Mouse (Mus musculus) cortical plate, adult 2 months (tissue): Measurements from ENCODE around the gene Celsr2. TPM values are rescaled to one million over a fixed set of nuclear protein-coding genes. Genes with fewer than 3 reads are reported as not detected.

ENCODE experiments used
- H3K27ac ChIP-seq: fragments of 200-500 bp; 2 replicates; pipeline ENCODE4 v1.5.1; 2012; ENCODE audit warnings: low read length, control low read depth, inconsistent platforms; ENCODE audit not compliant: insufficient read depth
- H3K4me1 ChIP-seq: fragments of 200-500 bp; 2 replicates; pipeline ENCODE4 v1.6.1; 2011; ENCODE audit warnings: low read length; ENCODE audit not compliant: control insufficient read depth, insufficient read depth
- H3K4me3 ChIP-seq: fragments of 200-500 bp; 2 replicates; pipeline ENCODE4 v1.5.1; 2011; ENCODE audit warnings: mild to moderate bottlenecking, low read length, control low read depth; ENCODE audit not compliant: insufficient read depth
- CTCF ChIP-seq: fragments of 200-500 bp; IDR thresholded peaks from 2 replicates; pipeline ENCODE4 v1.5.1; 2011; ENCODE audit warnings: mild to moderate bottlenecking, control low read depth, low read length; ENCODE audit not compliant: insufficient read depth; ENCODE audit errors: extremely low read depth
- POLR2A ChIP-seq: fragments of 200-500 bp; IDR thresholded peaks from 2 replicates; pipeline ENCODE4 v1.6.1; 2011; ENCODE audit warnings: mild to moderate bottlenecking, low read length, control low read depth; ENCODE audit not compliant: insufficient read depth; ENCODE audit errors: extremely low read depth
- polyA plus RNA-seq: library from polyadenylated mRNA; depleted of rRNA; stranded (reverse); fragments of >200 nt; gene quantifications from 2 replicates; pipeline ENCODE4 v1.2.3, GENCODE M21; 2012

Celsr2 gene
- polyA plus RNA-seq, 1 experiment: 61.5 TPM

- TF ChIP-seq CTCF: no peak
- no peak for TF ChIP-seq POLR2A
- no peak overlapping the region for H3K27ac ChIP-seq
- no peak overlapping the region for H3K4me3 ChIP-seq
- no peaks in the 10 kb centered on the region for H3K4me1 ChIP-seq
These were observed 18.6 kb upstream of the Celsr2 start for GRCm38 (mm10) chr3:108433881-108434495.

GRCm38 (mm10) chr3:108433188-108433880, 18.0 kb upstream of the Celsr2 start:
- TF ChIP-seq POLR2A (no peak), CTCF (no peak)
- no peak overlapping the region for H3K4me3 ChIP-seq
- no peaks in the 10 kb centered on the region for H3K4me1 ChIP-seq
- no peak overlapping the region for H3K27ac ChIP-seq

GRCm38 (mm10) chr3:108432542-108433187, 17.3 kb upstream of the Celsr2 start:
- TF ChIP-seq CTCF: no peak
- no peak for TF ChIP-seq POLR2A
- H3K4me3 ChIP-seq: no peak overlapping the region
- no peak overlapping the region for H3K27ac ChIP-seq
- no peaks in the 10 kb centered on the region for H3K4me1 ChIP-seq

GRCm38 (mm10) chr3:108425624-108426018, 10.3 kb upstream of the Celsr2 start:
- TF ChIP-seq POLR2A (no peak), CTCF (no peak)
- H3K4me1 ChIP-seq: no peaks in the 10 kb centered on the region
- no peak overlapping the region for H3K27ac ChIP-seq
- no peak overlapping the region for H3K4me3 ChIP-seq

GRCm38 (mm10) chr3:108424944-108425623, 9.7 kb upstream of the Celsr2 start:
- Histone ChIP-seq H3K4me1 (no peaks in the 10 kb centered on the region), H3K4me3 (no peak overlapping the region), H3K27ac (no peak overlapping the region)
- TF ChIP-seq POLR2A: 0 out of 2 replicates have a peak, but pooled peaks have one; percentile 10
- no peak for TF ChIP-seq CTCF

- 0 out of 2 replicates have a peak overlapping the region, but pooled peaks have one; percentile 3 for H3K4me3 ChIP-seq
These were observed 8.8 kb upstream of the Celsr2 start for GRCm38 (mm10) chr3:108423844-108424801.

GRCm38 (mm10) chr3:108423006-108423405, 7.7 kb upstream of the Celsr2 start:
- H3K4me1 ChIP-seq: no peaks in the 10 kb centered on the region
- TF ChIP-seq POLR2A: no peak
- TF ChIP-seq CTCF: no peak
- H3K4me3 ChIP-seq: no peak overlapping the region
- H3K27ac ChIP-seq: no peak overlapping the region

More at GRCm38 (mm10) chr3:108423844-108424801, 8.8 kb upstream of the Celsr2 start:
- Histone ChIP-seq H3K4me1 (no peaks in the 10 kb centered on the region), H3K27ac (no peak overlapping the region)
- no peak for TF ChIP-seq CTCF
- 0 out of 2 replicates have a peak, but pooled peaks have one; percentile 30 for TF ChIP-seq POLR2A

- Histone ChIP-seq H3K4me1 (peaks cover 10% of the 10 kb centered on the region), H3K27ac (peak overlapping the region; percentile 84; the same call in 1 of the 2 replicates), H3K4me3 (peak overlapping the region; percentile 65)
- TF ChIP-seq CTCF (no peak), POLR2A (no peak)
These were observed 475 bp upstream of the Celsr2 start for GRCm38 (mm10) chr3:108415831-108416223.
